Mouse (Mus musculus): ENCODE results near the gene Ddc. TPM values are rescaled to one million over a fixed set of nuclear protein-coding genes. Genes with fewer than 3 reads are reported as not detected.

Ddc gene
- polyA plus RNA-seq, 1 experiment from 2014 or later, result 0.08 TPM

GRCm38 (mm10) chr11:11844367-11844971 lies 53.5 kb downstream of the Ddc start:
- POLR2A ChIA-PET, result no interaction called here
- peak; percentile 81 for TF ChIP-seq CTCF (IDR thresholded peaks at IDR 0.05)
- in situ Hi-C loops (cut with MboI; ENCODE audit: low pct_unique_long_range_greater_than_20kb), result no loop called here
- no peaks in the 10 kb centered on the region for H3K27me3 ChIP-seq
- DNase-seq (ENCODE audit: low read depth, low spot score) (peak; percentile 86), ATAC-seq (peak; percentile 97)
- CTCF ChIA-PET, result interaction anchor here (0.9 to 1.4 kb wide), 6 partner anchors 21 to 130 kb away, joined by 3 to 7 read pairs (median 4); no protein-coding TSS in a partner anchor

DNA sequence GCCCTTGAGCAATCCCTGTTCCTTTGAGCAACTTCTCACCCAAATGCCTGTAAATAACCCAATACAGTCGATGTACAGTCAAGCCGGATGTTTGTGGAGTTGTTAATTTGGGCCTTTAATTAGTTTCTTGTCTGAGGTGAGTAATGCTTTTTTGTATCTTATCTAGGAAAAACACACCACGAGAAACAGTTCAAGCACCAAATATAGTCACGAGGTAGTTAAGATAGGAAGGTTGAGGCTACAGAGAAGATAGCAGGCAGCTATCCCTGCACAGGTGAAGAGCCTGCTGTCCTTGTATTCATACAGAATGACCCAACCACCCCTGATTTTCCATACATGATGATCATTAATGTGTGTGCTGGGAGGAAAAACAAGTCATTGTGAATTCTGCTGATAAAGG lies 56.4 kb downstream of the Ddc start:
- DNase-seq (ENCODE audit: low read depth, low spot score), result no peak
- CTCF ChIA-PET, result interaction anchor here (1.2 to 1.4 kb wide), 2 partner anchors 9 to 11 kb away, joined by 3 to 5 read pairs; no protein-coding TSS in a partner anchor
- POLR2A ChIA-PET, result no interaction called here
- in situ Hi-C loops (cut with MboI; ENCODE audit: low pct_unique_long_range_greater_than_20kb), result no loop called here
- ATAC-seq, result no peak
- no peak for TF ChIP-seq CTCF (IDR thresholded peaks at IDR 0.05)
- no peaks in the 10 kb centered on the region for H3K27me3 ChIP-seq

DNA sequence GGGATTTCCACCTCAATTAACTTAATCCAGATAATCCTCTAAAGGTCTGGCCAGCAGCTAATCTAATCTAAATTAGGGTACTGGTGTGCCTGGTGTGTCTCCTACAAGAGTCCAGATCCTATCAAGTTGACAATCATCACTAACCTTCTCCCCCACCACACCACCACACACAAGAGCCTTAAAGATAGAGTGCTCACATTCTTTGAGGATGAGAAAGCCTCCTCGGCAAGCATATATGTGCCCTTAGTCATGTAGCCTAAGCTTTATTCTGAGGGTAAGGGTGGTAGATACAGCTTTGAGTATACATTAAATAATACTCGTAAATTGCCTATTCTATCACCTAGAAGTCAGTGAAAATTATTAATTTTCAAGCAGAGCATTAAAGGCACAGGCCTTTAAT lies 57.2 kb downstream of the Ddc start:
- ChIA-PET CTCF (interaction anchor here (1.4 kb wide), 1 partner anchor 10 kb away, joined by 5 read pairs; no protein-coding TSS in a partner anchor), POLR2A (no interaction called here)
- ATAC-seq (no peak), DNase-seq (ENCODE audit: low read depth, low spot score) (no peak)
- H3K27me3 ChIP-seq, result no peaks in the 10 kb centered on the region
- in situ Hi-C loops (cut with MboI; ENCODE audit: low pct_unique_long_range_greater_than_20kb), result no loop called here
- no peak for TF ChIP-seq CTCF (IDR thresholded peaks at IDR 0.05)

DNA sequence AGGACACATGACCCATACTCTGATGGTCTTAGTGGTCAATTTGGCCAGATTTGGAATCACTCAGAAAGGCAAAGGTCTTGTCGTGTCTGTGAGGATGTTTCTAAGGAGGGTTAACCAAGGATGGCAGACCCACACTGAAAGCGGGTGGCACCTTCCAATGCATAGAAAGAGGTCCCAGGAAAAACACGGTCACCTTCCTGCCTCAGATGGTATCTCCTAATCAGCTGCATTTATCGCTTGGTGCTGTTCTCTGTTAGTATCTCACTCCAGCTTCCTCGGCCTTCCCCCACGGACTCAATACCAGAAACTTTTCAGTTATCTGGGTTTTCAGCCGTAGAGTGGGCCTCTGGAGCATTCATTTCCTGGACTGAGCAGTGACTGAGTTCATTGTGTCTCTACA lies 58.1 kb downstream of the Ddc start:
- in situ Hi-C loops (cut with MboI; ENCODE audit: low pct_unique_long_range_greater_than_20kb), result no loop called here
- DNase-seq (ENCODE audit: low read depth, low spot score) (no peak), ATAC-seq (no peak)
- TF ChIP-seq CTCF (IDR thresholded peaks at IDR 0.05), result no peak
- CTCF ChIA-PET, result interaction anchor here (0.6 to 1.0 kb wide), 2 partner anchors 17 to 100 kb away, joined by 3 read pairs; no protein-coding TSS in a partner anchor
- no peaks in the 10 kb centered on the region for H3K27me3 ChIP-seq
- POLR2A ChIA-PET, result no interaction called here

DNA sequence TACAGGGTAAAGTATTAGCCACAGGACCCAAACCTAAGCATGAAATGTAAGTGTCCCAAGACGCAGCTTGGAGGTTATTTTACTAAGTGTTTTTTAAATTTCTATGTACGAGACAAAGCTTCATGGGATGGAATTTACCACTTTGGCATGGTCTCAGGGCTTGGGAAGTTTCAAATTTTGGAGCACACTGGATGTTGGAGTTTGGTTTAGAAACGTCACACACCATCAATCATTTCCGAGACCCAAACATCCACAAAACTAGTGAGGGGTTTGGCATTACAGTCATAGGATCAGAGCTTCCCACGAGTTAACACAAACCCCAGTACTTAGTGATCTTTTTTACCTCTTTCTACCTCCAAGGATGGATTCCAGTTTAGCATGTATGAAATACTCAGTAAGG lies 60.6 kb downstream of the Ddc start:
- DNase-seq (ENCODE audit: low read depth, low spot score) (no peak), ATAC-seq (no peak)
- in situ Hi-C loops (cut with MboI; ENCODE audit: low pct_unique_long_range_greater_than_20kb), result no loop called here
- no peak for TF ChIP-seq CTCF (IDR thresholded peaks at IDR 0.05)
- ChIA-PET CTCF (interaction anchor here (1.6 kb wide), 1 partner anchor 17 kb away, joined by 4 read pairs; no protein-coding TSS in a partner anchor), POLR2A (no interaction called here)
- no peaks in the 10 kb centered on the region for H3K27me3 ChIP-seq

- in situ Hi-C loops (cut with MboI; ENCODE audit: low pct_unique_long_range_greater_than_20kb), result no loop called here
- TF ChIP-seq CTCF (IDR thresholded peaks at IDR 0.05), result no peak
- ATAC-seq (no peak), DNase-seq (ENCODE audit: low read depth, low spot score) (no peak)
- no peaks in the 10 kb centered on the region for H3K27me3 ChIP-seq
- ChIA-PET POLR2A (no interaction called here), CTCF (interaction anchor here (1.6 kb wide), 1 partner anchor 16 kb away, joined by 4 read pairs; no protein-coding TSS in a partner anchor)
Measured at GRCm38 (mm10) chr11:11836713-11837370, 61.1 kb downstream of the Ddc start.

DNA sequence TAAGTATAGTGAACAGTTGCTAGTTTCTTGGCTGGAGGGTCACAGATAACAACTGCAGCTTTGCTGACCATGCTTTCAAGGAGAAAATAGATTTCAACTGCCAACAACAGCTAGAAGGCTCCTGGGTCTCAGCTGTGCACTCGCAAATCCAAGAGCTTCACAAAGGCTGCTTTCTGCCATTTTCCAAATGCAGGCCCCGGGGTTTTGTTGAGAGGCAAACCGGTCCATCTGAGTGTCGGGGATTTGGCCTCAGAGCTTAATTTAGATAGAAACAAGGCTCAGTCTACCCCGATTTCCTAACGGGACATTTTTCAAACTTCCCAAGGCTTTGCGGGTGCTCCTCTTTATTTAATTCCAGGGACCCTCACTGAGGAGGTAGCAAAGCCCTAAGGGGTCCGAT lies 61.7 kb downstream of the Ddc start:
- in situ Hi-C loops (cut with MboI; ENCODE audit: low pct_unique_long_range_greater_than_20kb), result no loop called here
- no peak for DNase-seq (ENCODE audit: low read depth, low spot score)
- POLR2A ChIA-PET, result no interaction called here
- no peaks in the 10 kb centered on the region for H3K27me3 ChIP-seq
- CTCF ChIA-PET, result no interaction called here
- ATAC-seq, result no peak
- no peak for TF ChIP-seq CTCF (IDR thresholded peaks at IDR 0.05)

- ChIA-PET CTCF (no interaction called here), POLR2A (no interaction called here)
- in situ Hi-C loops (cut with MboI; ENCODE audit: low pct_unique_long_range_greater_than_20kb), result no loop called here
- no peak for TF ChIP-seq CTCF (IDR thresholded peaks at IDR 0.05)
- DNase-seq (ENCODE audit: low read depth, low spot score) (no peak), ATAC-seq (no peak)
- no peaks in the 10 kb centered on the region for H3K27me3 ChIP-seq
Measured at GRCm38 (mm10) chr11:11835791-11836190, 62.2 kb downstream of the Ddc start.

DNA sequence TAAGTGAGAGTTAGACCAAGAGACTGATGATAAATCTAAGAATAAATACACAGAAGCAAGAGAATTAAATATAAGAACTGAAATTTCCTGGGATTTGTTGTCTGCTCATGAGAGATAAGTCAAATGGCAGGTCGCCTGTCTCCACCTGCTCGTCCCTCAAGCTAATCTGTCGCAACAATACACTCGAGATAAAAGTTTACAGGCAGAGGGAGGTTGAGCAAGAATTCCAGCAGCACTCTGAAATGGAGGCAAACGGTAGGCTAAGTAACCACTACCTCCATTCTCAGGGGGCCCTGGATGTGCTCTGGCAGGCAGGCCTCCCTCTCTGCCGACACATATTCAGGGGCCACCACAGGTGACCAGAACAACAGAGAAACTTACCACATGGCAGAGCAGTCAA lies 62.6 kb downstream of the Ddc start:
- CTCF ChIA-PET, result no interaction called here
- no peak for DNase-seq (ENCODE audit: low read depth, low spot score)
- POLR2A ChIA-PET, result no interaction called here

GRCm38 (mm10) chr11:11833100-11833499 lies 64.8 kb downstream of the Ddc start:
- DNase-seq (ENCODE audit: low read depth, low spot score) (no peak), ATAC-seq (no peak)
- in situ Hi-C loops (cut with MboI; ENCODE audit: low pct_unique_long_range_greater_than_20kb), result no loop called here
- H3K27me3 ChIP-seq, result no peaks in the 10 kb centered on the region
- CTCF ChIA-PET, result interaction anchor here (0.9 to 2.8 kb wide), 4 partner anchors 9 to 726 kb away, joined by 3 to 10 read pairs (median 3); no protein-coding TSS in a partner anchor
- POLR2A ChIA-PET, result no interaction called here
- no peak for TF ChIP-seq CTCF (IDR thresholded peaks at IDR 0.05)

More for the DNA sequence above, 62.6 kb downstream of the Ddc start:
- in situ Hi-C loops (cut with MboI; ENCODE audit: low pct_unique_long_range_greater_than_20kb), result no loop called here
- H3K27me3 ChIP-seq, result no peaks in the 10 kb centered on the region
- no peak for TF ChIP-seq CTCF (IDR thresholded peaks at IDR 0.05)
- no peak for ATAC-seq

GRCm38 (mm10) chr11:11832755-11833084 lies 65.2 kb downstream of the Ddc start:
- ATAC-seq, result no peak
- no peak for DNase-seq (ENCODE audit: low read depth, low spot score)
- in situ Hi-C loops (cut with MboI; ENCODE audit: low pct_unique_long_range_greater_than_20kb), result no loop called here
- no peak for TF ChIP-seq CTCF (IDR thresholded peaks at IDR 0.05)
- no peaks in the 10 kb centered on the region for H3K27me3 ChIP-seq
- CTCF ChIA-PET, result interaction anchor here (0.9 to 2.8 kb wide), 5 partner anchors 9 to 726 kb away, joined by 3 to 10 read pairs (median 3); no protein-coding TSS in a partner anchor
- POLR2A ChIA-PET, result no interaction called here

Measured in Patski (cell line).